Mouse (Mus musculus) c-Kit-positive CD71-positive TER-119-positive erythroid progenitor cells, embryonic 14.5 days (primary cell): ENCODE measurements around the gene Gm8693.
"Not testable (repeated sequence)": the region's sequence is repeated elsewhere in the genome, so short reads cannot be mapped to it uniquely, and the experiment has no call there.

Experiments used
- DNase-seq: peaks from one replicate; pipeline ENCODE4 v3.0.0-alpha.2; 2013; ENCODE audit warnings: low spot score

Gene Gm8693

DNA sequence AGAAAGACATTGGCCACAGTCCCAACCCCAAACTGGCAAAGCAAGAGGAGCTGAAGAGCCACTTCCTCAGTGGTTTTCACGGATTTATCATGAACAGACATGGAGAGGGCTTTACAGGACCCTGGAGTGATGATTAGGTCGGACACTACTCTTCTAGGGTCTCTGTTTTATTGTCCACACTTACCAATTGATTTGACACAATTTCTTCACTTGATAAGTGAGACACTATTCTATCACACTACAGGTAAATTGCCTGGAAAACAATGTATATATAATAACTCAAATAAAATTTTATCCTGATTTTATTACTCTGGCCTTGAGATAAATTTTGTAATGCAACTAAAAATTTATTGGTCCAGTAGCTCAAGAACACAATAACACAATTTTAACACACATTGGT, at the start of gene Gm8693:
Gene Gm8693 (minus strand): TSS at position 101 of the 400 bp plus-strand sequence.
- not testable (repeated sequence) for DNase-seq

DNA sequence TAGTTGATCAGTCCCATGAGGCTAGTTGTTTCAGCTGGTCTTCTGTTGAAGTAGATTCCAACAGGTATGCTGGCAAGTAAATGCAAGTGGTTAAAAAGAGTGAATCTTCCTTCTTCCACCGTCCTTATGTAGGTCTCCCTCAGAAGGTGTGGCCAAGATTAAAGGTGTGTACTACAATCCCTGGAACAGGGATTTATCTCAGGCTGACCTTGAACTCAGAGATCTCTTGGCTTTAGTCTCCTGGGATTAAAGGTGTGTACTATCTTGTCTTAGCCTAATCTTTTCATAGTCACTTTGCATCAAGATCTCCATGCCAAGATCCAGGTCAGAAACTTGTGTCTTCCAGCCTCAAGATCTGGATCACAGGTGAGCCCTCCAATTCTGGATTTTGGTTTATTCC, 27.5 kb upstream of the Gm8693 start, which contains the start of gene Gm4567:
Gene Gm4567 (minus strand): TSS at position 101 of the 400 bp plus-strand sequence.
- not testable (repeated sequence) for DNase-seq

DNA sequence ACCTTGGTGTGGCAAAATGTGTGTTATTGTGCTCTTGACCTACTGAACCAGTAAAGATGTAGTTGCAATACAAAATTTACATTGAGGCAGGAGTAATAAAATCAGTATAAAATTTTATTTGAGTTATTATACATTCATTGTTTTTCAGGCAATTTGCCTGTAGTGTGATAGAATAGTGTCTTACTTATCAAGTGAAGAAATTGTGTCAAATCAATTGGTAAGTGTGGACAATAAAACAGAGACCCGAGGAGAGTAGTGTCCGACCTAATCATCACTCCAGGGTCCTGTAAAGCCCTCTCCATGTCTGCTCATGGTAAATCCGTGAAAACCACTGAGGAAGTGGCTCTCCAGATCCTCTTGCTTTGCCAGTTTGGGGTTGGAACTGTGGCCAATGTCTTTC, 34.4 kb downstream of the Gm8693 start, which contains the start of gene Vmn1r155:
Gene Vmn1r155 (plus strand): TSS at position 301 of the 400 bp plus-strand sequence.
- not testable (repeated sequence) for DNase-seq
